Mouse (Mus musculus) megakaryocyte-erythroid progenitor cell, adult 5-6 weeks (primary cell): ENCODE measurements at regions not wholly inside any gene's neighbourhood (a gene's known extent, or its start where the extent isn't known, plus 50 kb on each side); places are given as distances from the start of the nearest gene placed in this dataset.
"Not testable (repeated sequence)": the region's sequence is repeated elsewhere in the genome, so short reads cannot be mapped to it uniquely, and the experiment has no call there.

ENCODE experiments used
- ATAC-seq: replicated peaks from 2 replicates; pipeline ENCODE4 v1.8.0; 2016; ENCODE audit warnings: mild to moderate bottlenecking, inconsistent platforms; ENCODE audit not compliant: severe bottlenecking, poor library complexity, low FRiP score, low TSS enrichment

DNA sequence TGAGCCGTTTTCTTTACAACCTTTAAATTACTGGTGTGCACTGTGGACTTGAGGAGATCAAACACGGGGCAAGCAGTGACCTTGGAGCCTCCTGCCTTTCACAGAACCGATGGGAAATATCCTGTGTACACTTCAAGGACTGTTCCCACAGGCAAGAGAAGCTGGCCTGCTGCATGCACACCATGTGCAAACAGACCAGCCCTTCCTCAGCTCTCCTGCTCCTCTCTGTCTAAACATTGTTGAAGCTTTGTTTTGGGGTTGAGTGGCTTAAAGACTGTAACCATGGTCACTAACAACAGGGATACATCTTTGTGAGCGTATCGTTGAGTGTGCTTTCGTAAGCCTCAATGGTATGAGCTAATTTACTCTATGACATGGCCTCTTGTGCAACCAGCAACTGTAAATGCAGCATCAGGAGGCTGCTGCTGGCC, 50.2 kb upstream of the Agps start:
- ATAC-seq: no peak

DNA sequence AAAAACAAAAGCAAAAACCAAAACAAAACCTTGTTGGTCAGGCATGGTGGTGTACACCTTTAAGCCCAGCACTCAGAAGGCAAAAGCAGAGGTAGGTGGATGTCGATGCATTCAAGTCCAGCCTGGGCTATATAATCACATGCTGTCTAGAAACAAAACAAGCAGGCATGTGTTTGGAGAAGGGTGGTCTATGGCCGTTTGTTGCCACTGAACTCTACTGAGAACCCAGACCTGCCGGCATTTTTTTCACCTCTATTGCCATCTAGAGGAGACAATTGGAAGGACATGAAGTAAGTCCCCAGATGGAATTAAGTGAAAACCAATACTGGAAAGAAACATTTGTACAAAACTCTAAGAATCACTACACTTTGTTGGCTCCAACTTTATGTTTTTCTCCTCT, 50.9 kb upstream of the Agps start:
- ATAC-seq: peak; percentile 59

- ATAC-seq: not testable (repeated sequence)
Measured at GRCm38 (mm10) chr2:75778628-75779027, 53.3 kb upstream of the Agps start.

- ATAC-seq: peak; percentile 93
Measured at GRCm38 (mm10) chr2:75777040-75777451, 54.9 kb upstream of the Agps start.

GRCm38 (mm10) chr2:75776533-75776932, 55.4 kb upstream of the Agps start:
- peak; percentile 27 for ATAC-seq

- no peak for ATAC-seq
Measured at GRCm38 (mm10) chr2:75775217-75775616, 56.8 kb upstream of the Agps start.

DNA sequence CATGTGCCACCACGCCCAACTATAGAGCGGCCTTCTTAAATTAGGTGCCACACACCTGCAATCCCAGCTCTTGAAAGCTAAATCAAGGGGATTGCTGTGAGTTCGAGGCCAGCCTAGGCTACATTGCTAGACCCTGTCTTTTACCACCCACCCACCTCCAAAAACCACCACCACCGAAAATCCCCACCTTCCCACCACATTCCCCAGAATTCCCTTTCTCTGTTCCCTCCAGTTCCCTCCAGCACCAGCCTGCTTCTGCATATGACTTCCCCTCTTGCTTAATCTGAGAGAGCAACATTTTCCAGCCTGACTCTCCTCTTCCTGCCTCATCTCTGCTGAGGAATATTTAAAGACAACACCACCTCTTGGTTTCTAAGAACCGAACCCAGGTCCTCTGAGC, 58.5 kb upstream of the Agps start:
- ATAC-seq: no peak

DNA sequence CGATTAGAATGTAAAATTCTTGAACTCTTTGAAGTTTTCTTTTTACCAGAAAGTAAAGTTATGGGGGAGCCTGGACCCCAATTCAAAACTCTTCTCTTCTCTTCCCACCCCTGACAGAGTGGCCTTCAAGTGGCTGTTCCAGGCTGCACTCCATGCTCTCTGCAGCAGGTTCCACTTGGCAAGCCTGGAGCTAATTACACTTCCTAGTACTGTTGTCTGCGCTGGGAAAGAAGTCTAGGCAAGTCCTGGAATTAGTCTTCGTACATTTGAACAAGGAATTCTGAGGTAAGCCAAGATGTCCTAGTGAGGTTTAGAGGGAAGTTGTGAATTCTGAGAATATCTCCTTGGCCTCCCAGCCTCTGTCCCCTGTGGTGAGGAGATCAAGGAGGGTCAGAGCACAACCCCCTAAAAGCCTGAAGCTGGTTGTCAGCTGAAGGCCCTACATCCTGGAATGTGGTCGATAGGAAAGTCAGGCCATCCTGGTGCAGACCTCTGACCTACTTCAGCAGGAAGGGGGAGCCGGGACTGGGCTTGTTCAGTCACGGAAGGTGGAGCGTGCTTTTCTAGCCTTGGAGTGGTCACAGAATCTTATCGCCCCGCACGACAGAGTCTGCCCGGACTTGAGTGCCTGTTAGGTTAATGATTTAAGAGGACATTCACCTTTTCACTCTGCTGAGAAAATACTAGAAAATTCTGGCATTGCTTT, 59.6 kb upstream of the Agps start:
- ATAC-seq: no peak

GRCm38 (mm10) chr2:75770633-75771032, 61.3 kb upstream of the Agps start:
- ATAC-seq: no peak

DNA sequence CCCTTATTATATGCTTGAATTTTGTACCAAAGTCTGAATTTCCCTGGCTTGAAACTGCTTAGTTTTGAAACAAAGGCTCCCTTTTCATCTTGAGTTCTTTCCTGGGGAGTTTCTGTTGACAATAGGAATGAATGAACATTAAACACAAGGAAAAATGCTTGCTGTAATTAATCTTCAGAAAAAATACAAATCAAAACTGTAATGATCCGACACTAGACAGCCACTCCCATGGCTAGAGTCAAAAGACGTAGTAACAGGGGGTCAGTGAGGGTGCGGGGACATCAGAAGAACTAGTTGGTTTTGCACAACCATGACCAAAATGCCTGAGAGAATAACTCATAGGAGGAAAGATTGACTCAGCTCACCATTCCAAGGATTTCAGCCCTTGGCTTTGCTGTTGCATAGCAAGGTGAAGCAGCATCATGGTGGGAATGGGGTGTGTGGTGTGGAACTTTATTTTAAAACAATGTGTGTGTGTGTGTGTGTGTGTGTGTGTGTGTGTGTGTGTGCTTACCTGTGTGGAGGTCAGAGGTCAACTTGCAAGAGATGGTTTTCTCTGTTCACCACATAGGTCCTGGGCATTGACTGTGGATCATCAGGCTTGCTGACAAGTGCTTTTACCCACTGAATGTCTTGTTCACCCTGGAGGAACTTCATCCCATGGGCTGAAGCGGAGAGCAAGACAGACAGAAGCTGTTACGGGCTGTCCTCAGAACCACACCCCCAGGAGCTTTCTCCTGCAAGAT, 63.2 kb upstream of the Agps start:
- ATAC-seq: no peak

- peak; percentile 95 for ATAC-seq
Measured at GRCm38 (mm10) chr2:75767871-75768558, 63.6 kb upstream of the Nfe2l2 start.

- no peak for ATAC-seq
Measured at GRCm38 (mm10) chr2:75765403-75765802, 61.0 kb upstream of the Nfe2l2 start.

DNA sequence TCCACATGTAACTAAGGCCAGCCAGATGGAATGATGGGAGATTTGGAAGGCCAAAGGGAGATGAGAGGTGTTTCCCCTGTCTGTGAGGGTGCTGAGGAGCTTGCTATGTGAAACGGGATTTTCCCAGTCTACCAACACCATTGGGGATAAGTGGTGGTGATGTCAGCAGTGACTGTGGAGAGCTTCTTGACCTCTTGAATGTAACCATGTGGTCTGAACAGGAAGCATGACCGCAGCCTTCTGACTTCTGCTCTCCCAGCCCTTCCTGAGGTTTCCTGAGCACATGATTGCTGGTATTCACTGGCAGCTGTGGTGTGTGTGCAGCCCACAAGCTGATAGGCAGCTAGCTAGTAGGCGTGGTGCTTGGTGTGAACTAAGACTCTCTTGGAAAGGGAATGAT, 58.8 kb upstream of the Nfe2l2 start:
- ATAC-seq: peak; percentile 50

DNA sequence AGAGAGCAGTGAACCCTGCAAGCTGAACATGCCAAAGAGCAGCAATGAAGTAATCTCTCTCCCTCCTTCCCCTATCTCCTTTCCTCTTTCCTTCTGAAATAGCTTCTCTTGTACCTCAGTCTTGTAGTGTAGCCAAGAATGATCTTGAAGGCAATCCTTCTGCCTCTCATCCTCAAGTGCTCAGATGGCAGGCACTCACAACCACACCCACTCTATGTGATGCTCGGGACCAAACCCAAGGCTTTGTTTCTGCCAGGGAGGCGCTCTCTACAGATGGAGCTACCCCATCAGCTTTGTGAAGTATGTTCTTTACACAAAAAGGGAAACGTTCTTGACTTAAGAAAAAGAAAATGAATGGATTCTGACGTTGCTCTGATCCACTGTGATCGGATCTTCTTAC, 57.6 kb upstream of the Nfe2l2 start:
- no peak for ATAC-seq

GRCm38 (mm10) chr2:75761626-75762025, 57.2 kb upstream of the Nfe2l2 start:
- ATAC-seq: no peak

GRCm38 (mm10) chr2:75759196-75759885, 54.9 kb upstream of the Nfe2l2 start:
- ATAC-seq: no peak

DNA sequence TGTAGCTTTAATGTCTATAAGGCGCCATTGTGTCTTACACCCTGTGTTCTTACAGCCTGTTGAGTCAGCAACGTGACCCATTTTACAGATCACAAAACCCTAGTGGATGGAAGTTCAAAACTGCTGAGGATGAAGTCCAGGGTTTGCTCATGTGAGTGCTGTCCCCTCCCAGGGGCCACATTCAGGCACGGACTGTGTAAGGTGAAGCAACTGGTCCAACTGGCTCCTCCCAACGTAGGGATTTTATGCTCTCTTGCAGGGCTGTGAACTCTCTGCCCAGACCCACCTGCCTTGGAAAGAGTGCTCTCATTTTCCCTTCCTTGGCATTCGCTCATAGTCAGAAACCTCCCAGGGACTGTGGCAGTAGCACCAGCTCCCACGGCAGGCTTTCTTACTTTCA, 53.8 kb upstream of the Nfe2l2 start:
- no peak for ATAC-seq

- ATAC-seq: no peak
Measured at GRCm38 (mm10) chr2:75756704-75757638, 52.5 kb upstream of the Nfe2l2 start.

DNA sequence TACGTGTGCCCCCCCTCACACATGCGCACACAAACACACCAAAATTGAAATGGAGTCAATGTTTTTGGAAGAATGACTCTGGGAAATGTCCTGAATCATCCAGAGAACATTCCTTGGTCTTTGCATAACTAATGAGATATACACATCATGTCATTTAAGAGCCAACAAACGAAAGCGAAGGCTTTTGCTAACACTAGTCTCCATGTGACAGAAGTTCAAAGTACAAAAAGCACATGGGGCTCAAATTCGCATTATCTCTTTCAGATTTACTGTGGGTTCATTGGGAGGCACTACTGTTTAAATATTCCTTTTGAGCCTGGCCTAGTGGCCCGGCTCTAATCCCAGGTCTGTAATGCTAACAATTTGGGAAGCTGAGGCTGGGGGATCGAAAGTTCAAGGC, 50.2 kb upstream of the Nfe2l2 start:
- ATAC-seq: no peak
